Mouse (Mus musculus) liver, embryonic 14.5 days (tissue): ENCODE measurements around the gene Slc38a6.

Experiments used
- CTCF ChIP-seq: IDR thresholded peaks from 2 replicates; pipeline ENCODE4 v1.5.1; 2016; ENCODE audit warnings: antibody characterized with exemption, low read depth, control low read depth
- EP300 ChIP-seq: IDR thresholded peaks from 2 replicates; pipeline ENCODE4 v1.6.1; 2016; ENCODE audit warnings: antibody characterized with exemption, low read depth

DNA sequence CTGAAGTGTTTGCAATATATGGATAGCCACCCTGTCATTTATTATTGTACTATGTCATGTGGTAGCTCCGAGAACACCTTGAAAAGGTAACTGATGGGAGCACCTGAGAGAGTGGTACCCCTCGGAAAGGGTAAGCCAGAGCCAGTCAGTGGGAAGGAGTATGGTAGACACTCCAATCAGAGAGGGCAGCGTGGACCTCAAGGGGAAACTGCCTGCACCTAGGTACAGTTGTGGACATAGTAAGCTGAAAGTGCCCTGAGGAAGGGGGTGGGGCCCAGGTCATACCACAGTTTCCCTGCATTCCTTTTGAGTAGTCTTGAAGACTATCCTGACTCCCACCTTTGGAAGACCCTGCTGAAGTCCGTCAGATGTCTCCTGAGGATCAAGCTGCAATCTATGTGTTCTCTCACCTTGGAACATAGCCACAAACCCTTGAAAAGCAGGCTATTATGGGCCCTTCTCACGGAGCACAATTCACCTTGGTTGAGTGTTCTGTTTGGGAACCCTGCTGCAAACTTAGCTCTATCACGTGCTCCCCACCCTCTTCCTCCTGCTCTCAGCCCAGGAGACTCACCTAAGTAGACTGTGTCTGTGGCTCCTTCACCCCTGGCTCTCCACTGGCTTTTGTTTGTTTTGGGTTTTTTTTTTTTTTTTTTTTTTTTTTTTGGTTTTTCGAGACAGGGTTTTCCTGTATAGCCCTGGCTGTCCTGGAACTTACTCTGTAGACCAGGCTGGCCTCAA is 82.5 kb downstream of the Slc38a6 start:
- TF ChIP-seq CTCF (no peak), EP300 (no peak)
